Mouse (Mus musculus) skeletal muscle tissue, adult 2 months (tissue): Measurements from ENCODE around the gene Kif2a.

Experiments used
- DNase-seq: peaks from one replicate; pipeline ENCODE4 v3.0.0-alpha.2; 2012; ENCODE audit warnings: low read depth, low spot score

The Kif2a gene

GRCm38 (mm10) chr13:107021461-107022265, at the start of gene Kif2a:
Gene Kif2a (minus strand): TSS chr13:107022126.
- DNase-seq = peak; percentile 18

DNA sequence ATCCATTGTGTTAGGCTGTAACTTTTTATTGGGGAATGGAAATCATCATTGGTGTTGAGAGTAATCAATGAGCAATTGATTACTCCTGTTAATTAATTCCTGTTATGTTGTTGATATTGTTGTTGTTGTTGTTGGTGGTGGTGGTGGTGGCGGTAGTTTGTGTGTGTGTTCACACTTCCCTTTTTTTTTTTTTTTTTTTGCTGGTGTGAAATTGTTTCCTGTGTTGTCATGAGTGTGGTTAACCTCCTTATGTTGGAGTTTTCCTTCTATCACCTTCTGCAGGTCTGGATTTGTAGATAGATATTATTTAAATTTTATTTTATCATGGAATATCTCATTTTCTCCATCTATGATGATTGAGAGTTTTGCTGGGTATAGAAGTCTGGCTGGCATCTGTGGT, 47.1 kb upstream of the Kif2a start:
- no peak for DNase-seq

- DNase-seq = no peak
These were observed 43.4 kb upstream of the Kif2a start for GRCm38 (mm10) chr13:107065098-107065855.

GRCm38 (mm10) chr13:107064263-107064662, 42.3 kb upstream of the Kif2a start:
- no peak for DNase-seq

DNA sequence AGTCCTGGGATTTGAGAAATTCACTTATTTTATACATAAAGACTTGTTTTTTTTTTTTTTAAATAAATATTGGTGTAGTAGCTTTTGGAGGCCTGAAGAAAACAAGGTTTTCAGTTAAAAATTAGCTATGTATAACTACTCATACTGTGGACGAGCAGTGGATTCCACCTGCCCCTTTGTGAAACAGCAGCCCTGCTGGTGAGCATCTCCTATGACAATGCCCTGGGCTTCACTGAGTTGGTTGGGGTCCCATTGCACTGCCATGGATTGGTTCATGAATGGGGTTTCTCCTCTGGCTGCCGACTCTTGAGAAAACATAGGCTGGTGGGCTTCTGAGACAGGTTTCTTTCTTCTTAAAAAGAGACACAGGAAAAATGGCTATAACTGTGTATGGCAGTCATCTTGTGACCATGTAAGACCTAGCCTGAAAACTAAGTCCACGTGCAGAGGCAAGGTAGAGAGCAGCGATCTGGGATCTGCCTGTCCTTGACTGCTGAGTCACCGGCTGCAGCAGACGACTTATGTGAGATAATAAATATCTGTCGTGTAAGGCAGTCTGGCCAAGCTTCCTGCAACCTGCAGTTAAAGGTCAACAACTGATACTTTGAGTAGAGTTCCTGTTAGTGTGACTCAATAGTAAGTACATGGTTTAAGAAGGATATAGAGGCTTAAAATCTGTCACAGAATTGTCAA, 41.3 kb upstream of the Kif2a start:
- DNase-seq = peak; percentile 38

- no peak for DNase-seq
These were observed 38.2 kb upstream of the Kif2a start for GRCm38 (mm10) chr13:107060098-107060497.

DNA sequence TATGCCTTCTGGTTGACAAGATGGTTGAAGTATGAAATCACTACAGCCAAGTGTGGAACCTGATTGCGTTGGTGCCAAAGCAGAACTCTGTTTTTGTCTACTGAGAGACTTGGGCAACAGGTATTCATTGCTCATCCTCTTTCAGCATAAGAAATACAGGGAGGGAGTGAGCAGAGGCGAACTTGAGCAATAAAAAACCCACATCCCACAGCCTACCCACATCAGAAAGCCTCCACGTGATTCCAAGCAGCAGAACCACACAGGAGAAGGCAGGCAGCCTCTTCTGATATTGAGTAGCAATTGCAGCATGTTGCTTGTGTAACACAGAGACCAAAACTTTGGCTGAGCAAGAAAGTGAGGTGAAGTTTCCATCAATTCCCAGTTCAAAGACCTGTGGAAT, 37.5 kb upstream of the Kif2a start:
- no peak for DNase-seq

GRCm38 (mm10) chr13:107056318-107056717, 34.4 kb upstream of the Kif2a start:
- DNase-seq = no peak

GRCm38 (mm10) chr13:107054496-107054895, 32.6 kb upstream of the Kif2a start:
- DNase-seq = no peak

DNA sequence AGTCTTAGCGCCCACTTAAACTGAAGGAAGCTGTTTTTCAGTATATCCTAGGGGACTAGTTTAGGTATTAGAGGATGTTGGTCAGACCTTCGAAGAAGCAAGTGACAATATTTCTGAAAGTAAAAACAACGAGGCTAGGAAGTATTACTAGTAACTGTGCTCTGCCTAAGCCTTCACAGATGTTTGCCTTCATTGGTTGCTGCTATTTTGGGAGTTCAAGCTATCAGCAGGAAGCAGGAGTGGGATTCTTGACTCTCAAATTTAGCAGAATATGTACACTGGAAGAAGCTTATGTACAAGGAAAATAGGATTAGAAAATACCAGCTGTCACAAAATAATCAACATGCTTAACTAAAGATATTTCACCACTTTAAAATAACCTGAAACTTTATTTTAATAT, 29.4 kb upstream of the Kif2a start:
- DNase-seq = no peak

DNA sequence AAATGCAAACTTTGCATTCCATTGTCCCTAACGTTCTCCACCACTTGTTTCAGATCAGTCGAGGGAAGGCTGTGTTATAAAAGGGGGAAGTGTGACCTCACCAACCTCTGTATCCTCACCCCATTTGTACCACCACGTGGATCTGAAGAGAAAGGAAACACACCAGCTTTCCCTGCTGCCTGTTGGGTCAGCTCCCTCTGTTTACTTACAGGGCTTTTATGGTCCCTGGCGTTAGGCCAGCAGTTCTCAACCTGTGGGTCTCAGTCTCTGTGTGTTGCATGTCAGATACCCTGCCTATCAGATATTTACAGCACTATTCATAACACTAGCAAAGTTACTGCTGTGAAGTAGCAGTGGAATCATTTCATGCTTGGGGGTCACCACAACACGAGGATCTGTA, 22.3 kb upstream of the Kif2a start:
- no peak for DNase-seq

GRCm38 (mm10) chr13:107042551-107042950, 20.6 kb upstream of the Kif2a start:
- DNase-seq = no peak

DNA sequence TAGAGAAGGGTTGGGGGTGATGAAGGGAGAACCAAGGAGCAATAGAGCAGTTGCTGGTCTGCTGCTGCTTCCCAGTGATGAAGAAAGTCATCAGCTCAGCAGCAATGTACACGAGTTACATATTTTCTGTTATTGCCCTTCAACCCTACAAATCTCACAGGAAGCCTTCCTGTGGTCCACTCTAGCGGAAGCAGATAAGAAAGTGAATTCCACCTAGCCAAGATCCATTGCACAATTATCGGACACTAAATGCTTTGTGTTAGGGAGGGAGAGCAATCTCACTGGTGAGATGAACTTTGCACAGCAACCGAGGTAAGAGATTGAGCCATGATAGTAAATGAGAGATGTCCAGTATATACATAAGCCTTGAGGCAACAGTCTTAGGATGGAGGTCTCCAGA, 17.6 kb upstream of the Kif2a start:
- DNase-seq = no peak

- no peak for DNase-seq
These were observed 16.4 kb upstream of the Kif2a start for GRCm38 (mm10) chr13:107038346-107038745.

DNA sequence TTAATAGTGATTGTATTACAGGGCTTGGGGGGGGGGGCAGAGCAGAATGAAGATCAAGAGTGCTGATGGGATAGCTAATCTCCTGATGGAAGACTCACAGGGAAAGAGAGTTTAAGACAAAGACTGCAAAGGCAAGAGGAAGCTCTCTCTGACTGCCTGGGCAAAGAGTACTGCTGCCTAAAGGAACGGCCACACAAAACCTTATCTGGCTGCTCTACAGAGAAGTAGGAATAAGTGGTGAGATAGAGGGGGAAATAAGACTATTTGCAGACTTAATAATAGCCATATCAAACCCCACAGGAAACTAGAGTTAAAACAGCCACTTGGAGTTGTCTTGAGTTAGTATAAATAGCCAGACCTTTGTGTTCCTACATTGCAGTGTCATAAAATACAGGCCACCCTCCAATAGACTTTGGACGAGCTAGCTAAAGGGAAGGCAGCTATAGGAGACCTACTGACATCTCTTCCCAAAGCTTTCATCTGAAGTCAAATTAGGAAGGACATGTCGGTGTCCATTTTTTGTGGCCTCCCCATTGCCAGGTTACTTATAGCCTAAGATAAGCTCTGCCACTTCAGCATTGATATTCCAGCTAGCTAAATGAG, 13.7 kb upstream of the Kif2a start:
- DNase-seq = no peak

GRCm38 (mm10) chr13:107035078-107035477, 13.2 kb upstream of the Kif2a start:
- no peak for DNase-seq

DNA sequence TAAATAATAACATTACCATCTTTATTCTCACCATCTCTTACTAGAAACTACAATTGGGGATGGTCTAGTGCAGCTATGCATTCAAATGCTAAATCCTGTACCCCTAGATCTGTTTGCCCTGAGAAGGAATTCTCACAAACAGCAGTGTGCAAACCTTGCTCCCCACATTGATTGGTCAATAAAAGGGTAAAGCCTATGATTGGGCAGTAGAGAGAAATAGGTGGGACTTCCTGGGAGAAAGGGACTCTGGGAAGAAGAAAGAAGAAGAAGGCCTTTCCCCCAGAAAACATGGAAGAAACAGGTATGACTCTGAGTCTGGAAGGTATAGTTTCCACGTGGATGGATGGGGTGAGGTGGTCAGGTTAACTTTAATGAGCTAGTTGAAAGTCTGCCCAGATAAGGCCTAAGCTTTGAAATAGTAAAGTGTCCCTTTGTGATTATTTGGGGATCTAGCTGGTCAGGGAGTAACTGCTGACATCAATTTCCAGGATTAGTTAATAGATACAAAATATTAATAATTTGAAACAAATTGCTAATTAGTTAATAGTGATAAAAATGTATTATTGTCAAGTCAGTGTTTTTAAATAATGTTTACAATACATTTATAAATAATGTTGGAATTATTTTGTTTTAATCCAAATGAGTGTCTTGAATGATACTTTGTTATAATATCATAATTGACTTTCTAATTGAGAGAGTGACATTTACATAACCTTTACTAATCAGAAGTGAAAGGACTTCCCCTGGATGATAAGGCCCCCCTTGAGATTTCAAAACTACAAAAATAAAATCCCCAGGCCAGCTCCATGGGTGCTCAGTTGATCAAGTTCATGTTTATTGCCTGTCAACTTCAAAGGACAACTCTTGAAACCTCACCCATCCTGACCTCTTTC, 12.3 kb upstream of the Kif2a start:
- no peak for DNase-seq

DNA sequence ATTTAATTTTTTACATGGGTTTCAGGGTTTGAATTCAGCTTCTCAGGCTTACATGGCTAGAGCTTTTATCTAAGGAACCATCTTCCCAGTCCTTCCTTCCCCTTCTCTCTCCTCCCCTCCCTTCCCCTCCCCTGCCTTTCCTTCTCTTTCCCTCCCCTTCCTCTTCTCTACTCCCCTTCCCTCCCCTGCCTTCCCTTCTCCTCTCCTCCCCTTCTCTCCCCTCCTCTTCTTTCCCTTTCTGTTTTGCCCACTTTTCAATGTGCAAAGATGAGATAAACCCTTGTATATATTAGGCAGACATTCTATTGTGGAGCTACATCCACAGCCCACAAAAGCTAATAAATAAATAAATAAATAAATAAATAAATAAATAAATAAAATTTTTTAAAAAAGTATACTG, 9.3 kb upstream of the Kif2a start:
- DNase-seq = no peak

- no peak for DNase-seq
These were observed 5.3 kb upstream of the Kif2a start for GRCm38 (mm10) chr13:107027218-107027617.

- no peak for DNase-seq
These were observed 3.7 kb upstream of the Kif2a start for GRCm38 (mm10) chr13:107025663-107026062.
